Mouse (Mus musculus): ENCODE results near the gene C1d. TPM values are rescaled to one million over a fixed set of nuclear protein-coding genes. Genes with fewer than 3 reads are reported as not detected.
A peak's percentile ranks its signal among the peaks of the same experiment; 100 is the strongest.
"Not testable (repeated sequence)": the region's sequence is repeated elsewhere in the genome, so short reads cannot be mapped to it uniquely, and the experiment has no call there.

C1d gene
- total RNA-seq (2017), result 33.6 and 50.8 TPM in 2 replicates

GRCm38 (mm10) chr11:17257443-17257842 lies at the start of gene C1d:
TSS of gene C1d (plus strand) at chr11:17257579.
- peak; percentile 94 for ATAC-seq (ENCODE audit: extremely low read depth, insufficient number of reproducible peaks, low FRiP score, poor library complexity, severe bottlenecking)

- peak; percentile 97 for ATAC-seq (ENCODE audit: extremely low read depth, insufficient number of reproducible peaks, low FRiP score, poor library complexity, severe bottlenecking)
Measured at GRCm38 (mm10) chr11:17211258-17212140, 45.9 kb upstream of the C1d start, which contains the start of gene Pno1. TSS of gene Pno1 (minus strand) at chr11:17211568.

DNA sequence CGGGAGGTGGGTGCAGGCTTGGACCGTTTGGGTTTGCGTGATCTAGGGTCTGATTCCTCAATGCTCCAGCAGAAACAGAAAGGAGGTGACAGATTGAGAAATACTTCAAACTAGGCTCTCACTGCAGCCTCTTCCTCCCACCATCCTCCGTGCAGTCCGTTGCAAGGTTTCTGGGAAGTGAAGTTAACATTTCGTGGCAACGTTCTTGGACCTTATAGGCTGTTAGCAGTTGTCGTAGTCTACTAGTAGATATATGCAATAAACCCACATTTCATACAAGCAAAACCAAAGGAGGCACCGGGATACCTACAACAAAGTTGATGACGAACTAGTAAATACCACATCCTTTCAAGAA lies 45.3 kb upstream of the C1d start:
- ATAC-seq (ENCODE audit: extremely low read depth, insufficient number of reproducible peaks, low FRiP score, poor library complexity, severe bottlenecking), result no peak

DNA sequence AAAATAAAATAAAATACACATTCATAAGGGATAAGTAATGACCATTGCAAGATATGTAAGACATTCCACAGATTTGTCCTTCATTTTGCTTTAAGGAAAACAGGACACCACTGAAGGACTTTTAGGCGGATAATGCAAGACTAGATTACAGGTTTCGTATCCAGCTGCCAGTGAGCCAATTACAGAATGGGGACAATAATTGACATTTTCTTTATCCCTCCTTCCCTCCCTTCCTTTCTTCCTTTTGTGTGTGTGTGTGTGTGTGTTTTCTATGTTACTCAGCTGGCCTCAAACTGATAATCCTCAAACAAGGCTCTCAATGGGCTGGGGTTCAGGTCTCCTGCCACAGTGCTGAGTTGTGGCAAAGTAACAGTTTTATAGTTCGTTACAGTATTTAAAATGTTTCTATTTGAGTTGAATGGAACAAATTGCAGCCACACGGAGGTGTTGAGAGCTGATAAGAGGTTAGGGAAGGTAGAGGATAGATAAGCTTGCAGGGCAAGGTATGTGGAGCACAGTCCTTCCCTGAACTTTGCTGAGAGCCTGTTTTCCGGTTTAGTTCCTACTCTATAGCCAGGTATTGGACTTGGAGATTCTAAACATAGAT lies 44.4 kb upstream of the C1d start:
- ATAC-seq (ENCODE audit: extremely low read depth, insufficient number of reproducible peaks, low FRiP score, poor library complexity, severe bottlenecking), result no peak

- ATAC-seq (ENCODE audit: extremely low read depth, insufficient number of reproducible peaks, low FRiP score, poor library complexity, severe bottlenecking), result no peak
Measured at GRCm38 (mm10) chr11:17215475-17215874, 41.9 kb upstream of the C1d start.

DNA sequence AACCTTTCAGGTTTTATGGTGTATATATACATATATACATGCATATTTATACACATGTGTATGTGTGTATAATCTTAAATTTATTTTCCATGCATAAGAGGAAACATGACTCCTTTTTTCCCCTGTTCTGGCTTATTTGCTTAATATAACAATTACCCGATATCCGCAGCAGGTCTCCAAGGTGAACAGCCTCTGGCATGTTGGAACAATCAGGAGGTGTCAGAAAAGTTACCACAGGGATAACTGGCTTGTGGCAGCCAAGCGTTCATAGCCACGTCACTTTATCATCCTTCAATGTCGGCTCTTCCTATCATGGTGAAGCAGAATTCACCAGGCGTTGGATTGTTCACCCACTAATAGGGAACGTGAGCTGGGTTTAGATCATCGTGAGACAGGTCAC lies 36.3 kb upstream of the C1d start:
- ATAC-seq (ENCODE audit: extremely low read depth, insufficient number of reproducible peaks, low FRiP score, poor library complexity, severe bottlenecking), result 0 out of 2 replicates have a peak, but pooled peaks have one; percentile 46

DNA sequence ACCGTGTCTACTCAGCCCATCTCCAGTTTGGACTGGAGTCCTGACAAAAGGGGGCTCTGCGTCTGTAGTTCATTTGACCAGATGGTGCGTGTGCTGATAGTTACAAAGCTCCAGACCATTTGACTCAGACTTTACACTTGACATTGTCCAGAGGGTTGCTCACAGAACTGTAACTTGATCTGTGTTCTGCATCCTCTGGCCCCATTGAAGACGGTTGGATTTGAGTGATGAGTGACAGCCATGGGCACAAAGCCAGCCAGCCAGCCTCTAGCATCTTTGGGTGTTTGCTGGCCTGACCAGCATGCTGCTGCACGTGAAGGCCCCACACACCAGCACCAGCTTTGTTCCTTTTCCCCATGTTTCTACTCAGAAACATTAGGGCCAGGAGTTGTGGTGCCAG lies 24.6 kb upstream of the C1d start:
- ATAC-seq (ENCODE audit: extremely low read depth, insufficient number of reproducible peaks, low FRiP score, poor library complexity, severe bottlenecking), result no peak

GRCm38 (mm10) chr11:17236449-17237037 lies 20.8 kb upstream of the C1d start:
- no peak for ATAC-seq (ENCODE audit: extremely low read depth, insufficient number of reproducible peaks, low FRiP score, poor library complexity, severe bottlenecking)

- ATAC-seq (ENCODE audit: extremely low read depth, insufficient number of reproducible peaks, low FRiP score, poor library complexity, severe bottlenecking), result not testable (repeated sequence)
Measured at GRCm38 (mm10) chr11:17238598-17238997, 18.8 kb upstream of the C1d start.

DNA sequence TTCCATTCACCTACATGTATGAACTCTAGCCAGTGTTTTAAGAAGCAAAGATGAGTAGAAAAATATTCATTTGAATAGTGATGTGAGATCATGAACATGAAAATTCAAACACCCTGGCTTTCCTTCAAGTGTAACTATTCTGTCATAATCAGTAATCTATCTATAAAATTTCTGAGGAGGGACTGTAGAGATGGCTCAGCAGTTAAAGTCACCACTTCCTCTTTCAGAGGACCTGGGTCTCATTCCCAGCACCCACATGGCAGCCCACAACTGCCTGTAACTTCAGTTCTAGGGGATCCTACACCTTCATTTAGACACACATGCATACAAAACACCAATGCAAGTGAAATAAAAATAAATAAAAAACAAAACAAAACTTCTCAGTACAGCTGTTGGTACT lies 8.7 kb upstream of the C1d start:
- no peak for ATAC-seq (ENCODE audit: extremely low read depth, insufficient number of reproducible peaks, low FRiP score, poor library complexity, severe bottlenecking)

DNA sequence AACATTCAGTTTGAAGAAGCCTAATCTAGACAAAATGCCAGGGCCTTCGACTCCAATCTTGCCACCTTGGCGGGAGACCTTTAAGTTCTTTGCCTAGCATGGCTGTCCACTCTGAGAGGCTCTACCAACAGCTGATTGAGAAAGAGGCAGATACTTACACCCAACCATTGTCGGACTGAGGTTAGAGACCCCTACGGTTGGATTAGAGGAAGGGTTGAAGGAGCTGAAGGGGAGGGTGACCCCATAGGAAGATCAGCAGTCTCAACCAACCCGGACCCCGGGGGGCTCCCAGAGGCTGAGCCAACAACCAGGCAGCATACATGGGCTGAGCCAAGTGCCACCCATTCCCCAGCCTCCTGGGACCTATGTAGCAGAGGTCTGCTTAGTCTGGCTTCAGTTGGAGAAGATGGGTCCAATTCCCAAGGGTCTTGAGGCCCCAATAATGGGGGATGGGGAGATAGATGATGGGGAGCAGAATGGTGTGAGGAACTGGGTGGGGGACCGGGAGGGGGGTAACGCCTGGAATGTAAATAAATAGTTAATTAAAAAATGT lies 490 bp upstream of the C1d start:
- ATAC-seq (ENCODE audit: extremely low read depth, insufficient number of reproducible peaks, low FRiP score, poor library complexity, severe bottlenecking), result no peak

DNA sequence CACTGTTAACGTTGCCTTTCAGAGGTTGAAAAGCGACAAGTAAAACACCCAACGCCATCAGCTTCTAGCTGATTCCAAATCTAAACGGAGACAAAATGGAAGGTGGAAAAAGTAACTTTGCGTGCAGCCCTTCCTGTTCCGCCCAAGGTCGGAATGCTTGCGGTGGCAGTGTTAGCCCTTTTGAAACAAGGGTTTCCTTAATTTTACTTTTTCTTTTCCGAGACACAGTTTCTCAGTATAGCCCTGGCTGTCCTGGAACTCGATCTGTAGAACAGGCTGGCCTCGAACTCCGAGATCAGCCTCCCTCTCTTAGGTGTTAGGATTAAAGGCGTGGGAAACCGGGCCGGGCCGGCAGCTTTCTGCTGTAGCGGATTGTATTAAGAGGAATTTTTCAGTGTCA lies 482 bp downstream of the C1d start:
- peak; percentile 34 for ATAC-seq (ENCODE audit: extremely low read depth, insufficient number of reproducible peaks, low FRiP score, poor library complexity, severe bottlenecking)

DNA sequence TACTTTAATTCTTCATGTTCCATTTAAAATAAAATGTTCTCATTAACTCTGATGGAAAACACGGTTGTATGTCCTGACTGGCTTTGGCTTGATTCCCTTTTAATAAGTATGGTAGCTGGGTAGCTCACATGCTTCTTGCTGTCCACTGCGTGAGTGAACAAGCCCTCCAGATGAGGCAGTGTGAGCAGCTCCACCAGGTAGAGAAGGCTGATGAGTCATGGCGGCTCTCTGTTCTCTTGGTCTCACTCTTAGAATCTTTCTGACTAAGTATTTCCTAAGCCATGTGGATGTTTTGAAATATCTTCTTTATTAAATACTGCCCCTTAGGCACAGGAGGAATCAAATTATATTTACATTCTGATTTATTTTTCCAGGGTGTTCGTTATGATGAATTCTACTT lies 9.8 kb downstream of the C1d start:
- ATAC-seq (ENCODE audit: extremely low read depth, insufficient number of reproducible peaks, low FRiP score, poor library complexity, severe bottlenecking), result no peak

DNA sequence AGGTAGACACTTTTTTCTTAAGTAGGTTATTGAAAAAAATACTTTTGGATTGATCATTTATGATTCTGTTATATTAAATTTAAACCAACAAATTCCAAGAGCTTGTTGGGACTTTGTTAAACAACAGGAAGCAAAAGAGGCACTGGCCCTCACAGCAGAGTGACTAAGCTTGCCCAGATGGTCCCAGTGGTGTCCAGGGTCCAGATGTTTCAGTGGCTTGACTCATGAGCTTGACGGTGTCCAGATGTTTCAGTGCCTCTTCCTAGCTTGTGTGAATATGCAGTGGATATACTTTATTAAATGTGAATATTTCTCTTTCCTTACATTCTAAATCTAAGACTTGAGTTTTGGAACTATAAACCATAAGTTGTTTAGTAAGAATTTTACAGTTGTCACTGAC lies 11.4 kb downstream of the C1d start:
- no peak for ATAC-seq (ENCODE audit: extremely low read depth, insufficient number of reproducible peaks, low FRiP score, poor library complexity, severe bottlenecking)

DNA sequence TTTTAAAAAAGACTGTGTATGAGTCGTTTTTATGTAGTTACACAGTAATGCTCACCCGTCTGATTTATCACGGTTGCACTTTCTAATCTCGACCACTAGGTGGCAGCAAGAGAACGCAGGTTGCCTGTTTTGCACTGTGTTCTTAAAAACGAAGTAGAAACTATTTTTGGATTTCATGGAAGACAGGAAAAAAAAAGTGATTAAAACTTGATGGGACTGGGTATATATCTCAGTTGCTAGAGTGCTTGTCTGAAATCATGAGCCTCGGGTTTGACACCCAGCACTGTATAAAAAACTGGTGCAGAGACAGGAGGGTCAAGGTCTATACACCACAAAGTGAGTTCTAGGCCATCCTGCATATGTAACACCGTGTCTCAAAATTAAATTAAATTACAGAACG lies 22.6 kb downstream of the C1d start:
- peak; percentile 86 for ATAC-seq (ENCODE audit: extremely low read depth, insufficient number of reproducible peaks, low FRiP score, poor library complexity, severe bottlenecking)

DNA sequence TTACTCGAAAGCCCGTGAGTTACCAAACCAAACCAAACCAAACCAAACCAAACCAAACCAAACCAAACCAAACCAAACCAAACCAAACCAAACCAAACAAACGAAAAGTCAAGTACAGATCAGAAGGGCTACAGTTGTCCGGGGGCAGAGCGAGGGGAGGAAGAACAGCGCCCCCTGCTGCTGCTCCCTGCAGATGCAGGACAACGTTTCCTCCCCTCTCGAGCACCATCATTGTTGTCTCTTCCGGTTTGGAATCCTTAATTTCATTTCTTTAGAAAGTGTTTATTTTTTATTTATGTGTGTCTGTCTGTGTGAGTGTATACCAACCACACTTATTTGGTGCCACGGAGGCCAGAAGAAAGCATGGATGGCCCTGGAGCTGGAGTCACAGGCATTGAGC lies 26.7 kb downstream of the C1d start:
- no peak for ATAC-seq (ENCODE audit: extremely low read depth, insufficient number of reproducible peaks, low FRiP score, poor library complexity, severe bottlenecking)

- no peak for ATAC-seq (ENCODE audit: extremely low read depth, insufficient number of reproducible peaks, low FRiP score, poor library complexity, severe bottlenecking)
Measured at GRCm38 (mm10) chr11:17288884-17289283, 31.5 kb downstream of the C1d start.

GRCm38 (mm10) chr11:17306007-17306891 lies 48.9 kb downstream of the C1d start:
- ATAC-seq (ENCODE audit: extremely low read depth, insufficient number of reproducible peaks, low FRiP score, poor library complexity, severe bottlenecking), result no peak

DNA sequence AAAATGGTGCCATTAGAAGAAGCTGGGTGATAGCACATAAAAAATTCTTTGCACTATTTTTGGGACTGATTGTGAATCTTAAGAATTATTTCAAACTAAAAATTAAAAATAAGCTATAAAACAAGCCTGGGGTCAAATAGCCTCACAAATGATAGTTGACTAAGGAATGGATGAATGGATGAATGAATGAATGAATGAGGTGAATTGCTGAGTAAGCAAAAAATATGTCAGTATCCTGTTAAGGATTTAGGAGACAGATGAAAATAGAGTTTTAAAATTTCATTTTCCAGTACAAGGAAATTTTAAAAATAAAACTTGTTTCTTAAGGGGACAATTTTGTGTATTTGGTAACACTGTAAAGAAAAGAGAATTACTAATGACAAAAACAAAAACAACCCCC lies 50.1 kb downstream of the C1d start:
- ATAC-seq (ENCODE audit: extremely low read depth, insufficient number of reproducible peaks, low FRiP score, poor library complexity, severe bottlenecking), result no peak
